Mouse (Mus musculus): Measurements from ENCODE around the gene Btf3. TPM values are rescaled to one million over a fixed set of nuclear protein-coding genes. Genes with fewer than 3 reads are reported as not detected.

The Btf3 gene
- polyA plus RNA-seq (2015; fragmentation: Nextera tagmentation; extraction: Ambion mirVana): 585 and 615 TPM in 2 replicates

- Histone ChIP-seq H3K4me1 (replicated peaks) (peaks cover 25% of the 10 kb centered on the region), H3K9me3 (no peaks in the 10 kb centered on the region), H3K27me3 (no peaks in the 10 kb centered on the region), H3K9ac (peak within 1 kb of the TSS; percentile 95), H3K4me3 (peak within 1 kb of the TSS; percentile 98), H3K36me3 (peaks cover 20% of the 10 kb centered on the region), H3K4me2 (peak within 1 kb of the TSS; percentile 76), H3K27ac (peak within 1 kb of the TSS; percentile 92)
- WGBS: under 1% methylated on average over 86 of the region's 90 CpGs
- peak; percentile 96 for ATAC-seq (ENCODE audit: low FRiP score)
Observed at GRCm38 (mm10) chr13:98316480-98317245, at the start of gene Btf3. Gene Btf3, minus strand, starts transcription at chr13:98317006.

- WGBS: under 1% methylated on average over 52 of the region's 52 CpGs
- Histone ChIP-seq H3K36me3 (no peaks in the 10 kb centered on the region), H3K4me3 (peak overlapping the region; percentile 14), H3K9me3 (no peaks in the 10 kb centered on the region), H3K27me3 (peaks cover 92% of the 10 kb centered on the region), H3K9ac (no peak overlapping the region), H3K4me1 (replicated peaks) (peaks cover 9% of the 10 kb centered on the region), H3K4me2 (peak overlapping the region; percentile 38), H3K27ac (no peak overlapping the region)
- no peak; the same call in 1 of the 2 replicates for ATAC-seq (ENCODE audit: low FRiP score)
Observed at GRCm38 (mm10) chr13:98365766-98366421, 49.1 kb upstream of the Btf3 start.

GRCm38 (mm10) chr13:98365081-98365480 lies 48.3 kb upstream of the Btf3 start:
- Histone ChIP-seq H3K9me3 (no peaks in the 10 kb centered on the region), H3K36me3 (no peaks in the 10 kb centered on the region), H3K27me3 (peaks cover 92% of the 10 kb centered on the region), H3K4me3 (no peak overlapping the region), H3K4me1 (replicated peaks) (peaks cover 9% of the 10 kb centered on the region), H3K9ac (no peak overlapping the region), H3K4me2 (no peak overlapping the region), H3K27ac (no peak overlapping the region)
- WGBS: 1% methylated on average over 8 of the region's 8 CpGs
- no peak for ATAC-seq (ENCODE audit: low FRiP score)

- peaks cover 17% of the 10 kb centered on the region for H3K4me1 ChIP-seq (replicated peaks)
- no peaks in the 10 kb centered on the region for H3K36me3 ChIP-seq
- no peak for ATAC-seq (ENCODE audit: low FRiP score)
- no peak overlapping the region for H3K27ac ChIP-seq
- H3K27me3 ChIP-seq: peaks cover 91% of the 10 kb centered on the region
- H3K4me3 ChIP-seq: no peak overlapping the region
- WGBS: 5% methylated on average over 4 of the region's 4 CpGs
- no peaks in the 10 kb centered on the region for H3K9me3 ChIP-seq
- no peak overlapping the region for H3K9ac ChIP-seq
- H3K4me2 ChIP-seq: no peak overlapping the region
Observed at GRCm38 (mm10) chr13:98363046-98363445, 46.2 kb upstream of the Btf3 start.

- Histone ChIP-seq H3K9ac (no peak overlapping the region), H3K27ac (no peak overlapping the region), H3K9me3 (no peaks in the 10 kb centered on the region), H3K36me3 (no peaks in the 10 kb centered on the region), H3K4me3 (no peak overlapping the region), H3K4me2 (no peak overlapping the region), H3K27me3 (peaks cover 88% of the 10 kb centered on the region), H3K4me1 (replicated peaks) (peaks cover 12% of the 10 kb centered on the region)
- ATAC-seq (ENCODE audit: low FRiP score): no peak
- WGBS: 8% methylated on average over 5 of the region's 5 CpGs
Observed at GRCm38 (mm10) chr13:98361161-98361560, 44.4 kb upstream of the Btf3 start.

GRCm38 (mm10) chr13:98360391-98360790 lies 43.6 kb upstream of the Btf3 start:
- Histone ChIP-seq H3K4me2 (no peak overlapping the region), H3K4me3 (no peak overlapping the region), H3K36me3 (no peaks in the 10 kb centered on the region), H3K4me1 (replicated peaks) (peaks cover 14% of the 10 kb centered on the region), H3K9ac (no peak overlapping the region), H3K27me3 (peaks cover 89% of the 10 kb centered on the region), H3K27ac (no peak overlapping the region), H3K9me3 (no peaks in the 10 kb centered on the region)
- 7% methylated on average over 6 of the region's 6 CpGs for WGBS
- ATAC-seq (ENCODE audit: low FRiP score): no peak

- Histone ChIP-seq H3K4me3 (no peak overlapping the region), H3K27me3 (peaks cover 90% of the 10 kb centered on the region), H3K27ac (no peak overlapping the region), H3K9me3 (no peaks in the 10 kb centered on the region), H3K9ac (no peak overlapping the region), H3K36me3 (no peaks in the 10 kb centered on the region), H3K4me1 (replicated peaks) (peaks cover 25% of the 10 kb centered on the region), H3K4me2 (no peak overlapping the region)
- WGBS: 1% methylated on average over 8 of the region's 8 CpGs
- ATAC-seq (ENCODE audit: low FRiP score): no peak
Observed at GRCm38 (mm10) chr13:98359337-98359736, 42.5 kb upstream of the Btf3 start.

- WGBS: under 1% methylated on average over 23 of the region's 23 CpGs
Observed at GRCm38 (mm10) chr13:98358424-98359181, 41.8 kb upstream of the Btf3 start.

GRCm38 (mm10) chr13:98357433-98358423 lies 40.9 kb upstream of the Btf3 start:
- no peaks in the 10 kb centered on the region for H3K9me3 ChIP-seq
- no peak for ATAC-seq (ENCODE audit: low FRiP score)
- 1% methylated on average over 18 of the region's 18 CpGs for WGBS
- peak overlapping the region; percentile 7; the same call in 1 of the 2 replicates for H3K4me3 ChIP-seq
- H3K9ac ChIP-seq: no peak overlapping the region
- peak overlapping the region; percentile 17; the same call in 1 of the 2 replicates for H3K4me2 ChIP-seq
- peaks cover 33% of the 10 kb centered on the region for H3K4me1 ChIP-seq (replicated peaks)
- H3K36me3 ChIP-seq: no peaks in the 10 kb centered on the region
- no peak overlapping the region for H3K27ac ChIP-seq
- H3K27me3 ChIP-seq: peaks cover 91% of the 10 kb centered on the region

More at GRCm38 (mm10) chr13:98358424-98359181, 41.8 kb upstream of the Btf3 start:
- ATAC-seq (ENCODE audit: low FRiP score): no peak
- Histone ChIP-seq H3K9me3 (no peaks in the 10 kb centered on the region), H3K9ac (no peak overlapping the region), H3K4me1 (replicated peaks) (peaks cover 32% of the 10 kb centered on the region), H3K4me2 (0 out of 2 replicates have a peak overlapping the region, but pooled peaks have one; percentile 17), H3K27ac (no peak overlapping the region), H3K36me3 (no peaks in the 10 kb centered on the region), H3K27me3 (peaks cover 92% of the 10 kb centered on the region), H3K4me3 (0 out of 2 replicates have a peak overlapping the region, but pooled peaks have one; percentile 7)

GRCm38 (mm10) chr13:98356973-98357425 lies 40.2 kb upstream of the Btf3 start:
- H3K4me2 ChIP-seq: no peak overlapping the region
- no peaks in the 10 kb centered on the region for H3K36me3 ChIP-seq
- H3K27ac ChIP-seq: no peak overlapping the region
- 6% methylated on average over 6 of the region's 6 CpGs for WGBS
- peaks cover 33% of the 10 kb centered on the region for H3K4me1 ChIP-seq (replicated peaks)
- peak overlapping the region; percentile 7; the same call in 1 of the 2 replicates for H3K4me3 ChIP-seq
- no peaks in the 10 kb centered on the region for H3K9me3 ChIP-seq
- no peak overlapping the region for H3K9ac ChIP-seq
- peaks cover 91% of the 10 kb centered on the region for H3K27me3 ChIP-seq
- ATAC-seq (ENCODE audit: low FRiP score): no peak
